Mouse (Mus musculus) erythroblast, embryonic 14.5 days (primary cell): ENCODE results near the gene Pid1.

Source experiments
- GATA1 ChIP-seq: IDR thresholded peaks from 2 replicates; pipeline ENCODE4 v1.6.1; 2012; ENCODE audit warnings: low read length, inconsistent platforms, mixed read lengths
- TAL1 ChIP-seq: IDR thresholded peaks from 3 replicates; pipeline ENCODE4 v1.6.1; 2012; ENCODE audit warnings: low read length, inconsistent platforms, mixed read lengths

DNA sequence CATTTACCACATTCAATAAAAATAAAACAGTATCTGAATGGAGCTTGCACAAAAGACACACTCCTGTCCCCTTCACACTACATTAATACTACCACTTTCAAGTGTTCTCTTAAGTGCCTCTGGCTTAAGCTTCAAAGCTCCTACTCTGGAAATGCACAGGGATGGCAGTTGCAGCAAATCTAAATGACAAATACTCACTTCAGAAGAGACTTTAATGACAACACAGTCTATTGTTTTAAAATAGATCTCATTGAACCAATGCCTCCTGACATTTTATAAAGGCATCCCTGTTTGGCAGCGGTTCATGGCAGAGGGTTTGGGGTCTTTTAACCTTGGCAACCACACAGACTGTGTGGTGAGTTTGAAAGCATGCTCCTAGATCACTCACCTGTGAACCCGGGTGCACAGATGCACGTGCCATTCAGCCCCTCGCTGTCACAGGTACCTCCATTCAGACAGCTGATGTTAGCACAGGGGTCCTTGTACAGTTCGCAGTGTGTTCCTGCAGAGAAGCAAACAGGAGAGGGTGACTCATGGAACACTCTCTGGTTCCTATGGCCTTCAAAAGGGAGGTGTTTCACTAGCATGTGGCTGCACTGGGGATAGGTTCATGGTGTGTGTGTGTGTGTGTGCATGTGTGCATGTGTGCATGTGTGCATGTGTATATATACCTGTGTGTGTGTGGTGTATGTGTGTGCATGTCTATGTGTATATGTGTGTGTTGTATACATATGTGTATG is 41.7 kb upstream of the Pid1 start:
- TF ChIP-seq GATA1 (no peak), TAL1 (no peak)
